Mouse (Mus musculus): ENCODE results near the gene Haus3. TPM values are rescaled to one million over a fixed set of nuclear protein-coding genes. Genes with fewer than 3 reads are reported as not detected.
A peak's percentile ranks its signal among the peaks of the same experiment; 100 is the strongest.

The Haus3 gene
- total RNA-seq (2012; rRNA removed): 17.6 and 26.8 TPM in 2 replicates

DNA sequence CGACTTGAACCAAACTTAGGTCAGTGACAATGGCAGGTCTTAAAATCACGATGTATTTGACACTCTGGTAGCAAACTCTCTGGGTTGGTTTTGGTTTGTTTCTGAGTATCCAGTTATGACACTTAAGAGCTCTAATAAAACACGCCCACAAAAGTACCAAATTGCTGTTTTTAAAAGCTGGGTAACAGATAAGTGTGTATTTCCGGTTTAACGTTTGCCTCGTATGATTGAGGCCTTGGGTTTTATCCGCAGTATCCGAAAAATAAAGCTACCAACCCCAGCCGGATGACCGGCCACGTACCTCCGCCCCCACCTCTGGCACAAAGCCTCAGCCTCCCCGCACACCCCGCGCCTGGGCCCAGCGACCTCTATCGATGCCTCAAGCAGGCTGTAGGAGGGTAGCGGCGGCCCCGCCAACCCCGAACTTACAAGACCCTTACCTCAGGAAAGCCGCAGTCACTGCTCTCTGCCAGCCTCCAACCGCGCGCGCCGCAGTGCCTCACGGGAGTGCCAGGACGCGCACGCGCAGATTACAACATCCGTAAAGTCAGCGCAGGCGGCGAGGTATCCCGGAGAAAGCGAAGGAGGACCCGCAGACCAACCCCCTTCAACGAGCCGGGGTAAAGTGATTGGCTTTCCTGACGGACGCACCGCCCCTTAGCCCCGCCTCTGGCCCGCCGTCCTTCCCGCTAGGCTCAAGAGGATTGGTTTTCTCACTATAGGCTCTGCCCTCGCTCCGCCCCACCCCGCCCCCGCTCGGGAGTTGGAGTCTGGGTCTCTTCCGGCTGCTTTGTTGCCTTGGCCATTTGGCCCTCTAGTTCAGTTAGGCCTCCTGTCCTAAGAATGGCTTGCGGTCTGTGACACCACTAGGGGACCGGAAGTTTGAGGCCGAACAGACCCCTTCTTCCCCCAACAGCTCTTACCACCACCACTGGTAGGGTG is at the start of gene Haus3, which contains the start of gene Poln:
Gene Haus3, minus strand, starts transcription at position 578 of the 942 bp plus-strand sequence.
Gene Poln, minus strand, starts transcription at position 499 of the 942 bp plus-strand sequence.
- peak within 1 kb of the TSS; percentile 98 for H3K9ac ChIP-seq (ENCODE audit: insufficient read depth, low read depth, low read length, poor library complexity, severe bottlenecking)
- H3K9me3 ChIP-seq (ENCODE audit: control insufficient read depth, insufficient read depth, low read depth, low read length): no peaks in the 10 kb centered on the region
- peak within 1 kb of the TSS; percentile 92 for H3K27ac ChIP-seq (ENCODE audit: insufficient read depth, low read depth, low read length, poor library complexity, severe bottlenecking)
- peak within 1 kb of the TSS; percentile 92 to 94 for H3K4me3 ChIP-seq (ENCODE audit: insufficient read depth in 1 of 2, low read depth in 1 of 2, low read length in 2 of 2, poor library complexity in 1 of 2, severe bottlenecking in 1 of 2)
- H3K4me1 ChIP-seq (ENCODE audit: control insufficient read depth in 2 of 2, insufficient read depth in 2 of 2, low read length in 2 of 2, poor library complexity in 1 of 2): peaks cover 4 to 11% of the 10 kb centered on the region in 2 experiments; a peak in 3 of 4 replicates
- no peak for TF ChIP-seq CHD2 (IDR thresholded peaks at IDR 0.05; ENCODE audit: low read depth, low read length)
- TF ChIP-seq ZNF384 (IDR thresholded peaks at IDR 0.05; ENCODE audit: low read depth, low read length): no peak
- TF ChIP-seq HCFC1 (IDR thresholded peaks at IDR 0.05; ENCODE audit: borderline replicate concordance, insufficient read depth, low read length): no peak
- TF ChIP-seq MAFK (IDR thresholded peaks at IDR 0.05; ENCODE audit: insufficient read depth, low read depth, low read length): no peak
- TF ChIP-seq ZC3H11A (IDR thresholded peaks at IDR 0.05; ENCODE audit: borderline replicate concordance, low read depth, low read length): no peak
- DNase-seq (ENCODE audit: low read depth, low spot score): peak; percentile 99
- in situ Hi-C loops (cut with MboI; ENCODE audit: low sequenced_read_pairs in 2 of 2, unreplicated experiment in 2 of 2): no loop called here
- no peaks in the 10 kb centered on the region; the same call in 1 of the 2 replicates for H3K36me3 ChIP-seq (ENCODE audit: control insufficient read depth, insufficient read depth, low read length, poor library complexity, severe bottlenecking)

- Histone ChIP-seq H3K4me1 (ENCODE audit: control insufficient read depth in 2 of 2, insufficient read depth in 2 of 2, low read length in 2 of 2, poor library complexity in 1 of 2) (no peaks in the 10 kb centered on the region), H3K9ac (ENCODE audit: insufficient read depth, low read depth, low read length, poor library complexity, severe bottlenecking) (no peak overlapping the region), H3K36me3 (ENCODE audit: control insufficient read depth, insufficient read depth, low read length, poor library complexity, severe bottlenecking) (no peaks in the 10 kb centered on the region), H3K4me3 (ENCODE audit: insufficient read depth in 1 of 2, low read depth in 1 of 2, low read length in 2 of 2, poor library complexity in 1 of 2, severe bottlenecking in 1 of 2) (no peak overlapping the region), H3K9me3 (ENCODE audit: control insufficient read depth, insufficient read depth, low read depth, low read length) (no peaks in the 10 kb centered on the region), H3K27ac (ENCODE audit: insufficient read depth, low read depth, low read length, poor library complexity, severe bottlenecking) (no peak overlapping the region)
- in situ Hi-C loops (cut with MboI; ENCODE audit: low sequenced_read_pairs in 2 of 2, unreplicated experiment in 2 of 2): no loop called here
- TF ChIP-seq ZC3H11A (IDR thresholded peaks at IDR 0.05; ENCODE audit: borderline replicate concordance, low read depth, low read length) (no peak), MAFK (IDR thresholded peaks at IDR 0.05; ENCODE audit: insufficient read depth, low read depth, low read length) (no peak)
- no peak for DNase-seq (ENCODE audit: low read depth, low spot score)
Measured at GRCm38 (mm10) chr5:34218672-34219071, 49.3 kb upstream of the Haus3 start.

GRCm38 (mm10) chr5:34217756-34218155 is 48.4 kb upstream of the Haus3 start:
- TF ChIP-seq HCFC1 (IDR thresholded peaks at IDR 0.05; ENCODE audit: borderline replicate concordance, insufficient read depth, low read length) (no peak), MAFK (IDR thresholded peaks at IDR 0.05; ENCODE audit: insufficient read depth, low read depth, low read length) (no peak), CHD2 (IDR thresholded peaks at IDR 0.05; ENCODE audit: low read depth, low read length) (no peak), ZNF384 (IDR thresholded peaks at IDR 0.05; ENCODE audit: low read depth, low read length) (no peak), ZC3H11A (IDR thresholded peaks at IDR 0.05; ENCODE audit: borderline replicate concordance, low read depth, low read length) (no peak)
- Histone ChIP-seq H3K27ac (ENCODE audit: insufficient read depth, low read depth, low read length, poor library complexity, severe bottlenecking) (no peak overlapping the region), H3K9ac (ENCODE audit: insufficient read depth, low read depth, low read length, poor library complexity, severe bottlenecking) (no peak overlapping the region), H3K36me3 (ENCODE audit: control insufficient read depth, insufficient read depth, low read length, poor library complexity, severe bottlenecking) (no peaks in the 10 kb centered on the region), H3K9me3 (ENCODE audit: control insufficient read depth, insufficient read depth, low read depth, low read length) (no peaks in the 10 kb centered on the region), H3K4me3 (ENCODE audit: insufficient read depth in 1 of 2, low read depth in 1 of 2, low read length in 2 of 2, poor library complexity in 1 of 2, severe bottlenecking in 1 of 2) (no peak overlapping the region), H3K4me1 (ENCODE audit: control insufficient read depth in 2 of 2, insufficient read depth in 2 of 2, low read length in 2 of 2, poor library complexity in 1 of 2) (no peaks in the 10 kb centered on the region)
- in situ Hi-C loops (cut with MboI; ENCODE audit: low sequenced_read_pairs in 2 of 2, unreplicated experiment in 2 of 2): no loop called here
- DNase-seq (ENCODE audit: low read depth, low spot score): no peak

GRCm38 (mm10) chr5:34216025-34216424 is 46.7 kb upstream of the Haus3 start:
- in situ Hi-C loops (cut with MboI; ENCODE audit: low sequenced_read_pairs in 2 of 2, unreplicated experiment in 2 of 2): no loop called here
- Histone ChIP-seq H3K27ac (ENCODE audit: insufficient read depth, low read depth, low read length, poor library complexity, severe bottlenecking) (no peak overlapping the region), H3K9me3 (ENCODE audit: control insufficient read depth, insufficient read depth, low read depth, low read length) (no peaks in the 10 kb centered on the region), H3K4me3 (ENCODE audit: insufficient read depth in 1 of 2, low read depth in 1 of 2, low read length in 2 of 2, poor library complexity in 1 of 2, severe bottlenecking in 1 of 2) (no peak overlapping the region), H3K4me1 (ENCODE audit: control insufficient read depth in 2 of 2, insufficient read depth in 2 of 2, low read length in 2 of 2, poor library complexity in 1 of 2) (no peaks in the 10 kb centered on the region), H3K9ac (ENCODE audit: insufficient read depth, low read depth, low read length, poor library complexity, severe bottlenecking) (no peak overlapping the region), H3K36me3 (ENCODE audit: control insufficient read depth, insufficient read depth, low read length, poor library complexity, severe bottlenecking) (no peaks in the 10 kb centered on the region)
- no peak for DNase-seq (ENCODE audit: low read depth, low spot score)
- no peak for TF ChIP-seq MAFK (IDR thresholded peaks at IDR 0.05; ENCODE audit: insufficient read depth, low read depth, low read length)
- TF ChIP-seq HCFC1 (IDR thresholded peaks at IDR 0.05; ENCODE audit: borderline replicate concordance, insufficient read depth, low read length): no peak
- no peak for TF ChIP-seq ZC3H11A (IDR thresholded peaks at IDR 0.05; ENCODE audit: borderline replicate concordance, low read depth, low read length)
- no peak for TF ChIP-seq ZNF384 (IDR thresholded peaks at IDR 0.05; ENCODE audit: low read depth, low read length)
- no peak for TF ChIP-seq CHD2 (IDR thresholded peaks at IDR 0.05; ENCODE audit: low read depth, low read length)
